Mouse (Mus musculus) right cerebral cortex, postnatal 14 days (tissue): ENCODE measurements around the gene 4921517D22Rik.

Experiments
- DNase-seq: peaks from one replicate; pipeline ENCODE4 v3.0.0; 2022

The 4921517D22Rik gene

DNA sequence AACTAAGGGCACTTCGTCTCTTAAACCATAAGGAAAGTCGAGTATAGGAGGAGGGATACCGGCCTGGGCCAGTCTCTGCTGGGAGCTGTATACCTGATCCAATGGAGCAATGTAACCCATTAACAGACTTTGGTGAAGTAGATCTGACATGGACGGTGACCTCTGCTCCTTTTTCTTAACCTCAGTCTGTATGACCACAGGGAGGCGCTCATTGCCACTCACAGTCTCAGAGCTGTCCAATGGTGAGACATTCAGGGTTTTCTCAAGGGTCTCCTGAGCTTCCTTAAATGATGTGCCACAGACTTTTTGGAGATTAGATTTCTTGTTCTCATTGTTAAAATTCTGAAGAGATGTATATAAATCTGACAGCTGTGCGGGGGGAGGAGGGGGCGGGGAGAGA, 3.3 kb downstream of the 4921517D22Rik start:
- DNase-seq = no peak

DNA sequence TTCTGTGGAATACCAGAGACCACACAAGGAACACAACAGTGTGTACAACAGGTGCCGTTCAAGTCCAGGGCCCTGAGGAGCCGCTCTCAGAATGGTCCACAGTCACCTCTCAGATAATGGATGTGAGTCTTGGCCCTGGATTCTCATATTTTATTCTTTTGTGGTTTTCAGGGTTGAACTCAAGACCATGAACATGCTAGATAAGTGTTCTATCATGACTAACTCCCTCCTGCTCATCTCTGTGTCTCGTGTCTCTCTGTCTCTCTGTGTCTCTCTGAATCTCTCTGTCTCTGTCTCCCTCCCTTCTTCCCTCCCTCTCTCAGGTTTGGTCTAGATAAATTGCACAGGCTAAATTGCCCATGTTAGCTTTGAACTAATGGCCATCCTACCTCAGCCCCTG, 4.1 kb downstream of the 4921517D22Rik start:
- no peak for DNase-seq

GRCm38 (mm10) chr13:59689313-59689712, 4.6 kb downstream of the 4921517D22Rik start:
- DNase-seq = no peak

DNA sequence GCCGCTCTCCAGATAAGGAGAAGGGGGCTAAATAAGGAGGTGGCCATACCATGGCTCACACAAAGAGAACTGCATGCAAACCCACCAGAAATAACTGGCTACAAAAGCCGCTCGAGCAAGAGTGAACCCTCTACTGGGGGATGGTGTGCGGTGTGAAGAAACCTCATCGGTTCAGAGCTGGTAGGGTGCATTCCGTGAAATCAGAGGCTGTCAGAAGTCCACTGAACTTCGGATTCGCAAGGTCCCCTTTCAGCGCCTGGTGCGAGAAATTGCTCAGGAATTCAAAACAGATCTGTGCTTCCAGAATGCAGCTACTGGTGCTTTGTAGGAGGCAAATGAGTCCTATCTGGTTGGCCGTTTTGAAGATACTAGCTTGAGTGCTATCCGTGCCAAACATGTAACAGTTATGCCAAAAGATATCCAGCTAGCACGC, 5.6 kb downstream of the 4921517D22Rik start:
- no peak for DNase-seq

GRCm38 (mm10) chr13:59685236-59685635, 8.7 kb downstream of the 4921517D22Rik start:
- no peak for DNase-seq

DNA sequence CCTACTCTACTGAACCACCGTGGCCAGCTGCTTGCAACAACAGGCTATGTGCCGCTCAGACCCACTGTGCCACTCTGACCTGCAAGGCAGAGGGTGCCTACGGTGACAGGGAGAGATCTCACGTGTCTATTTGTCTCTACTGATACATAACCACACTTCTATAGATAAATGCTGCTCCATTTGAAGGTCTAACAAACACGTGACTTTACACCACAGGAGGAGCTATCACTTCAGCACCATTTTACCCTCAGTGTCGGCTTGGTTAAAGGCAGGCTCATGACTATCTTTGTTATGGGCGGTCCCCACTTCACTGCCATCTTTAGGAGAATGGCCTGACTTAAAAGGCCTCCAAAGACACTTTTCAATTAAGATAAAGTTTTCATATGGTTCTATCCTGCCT, 11.3 kb downstream of the 4921517D22Rik start:
- no peak for DNase-seq

DNA sequence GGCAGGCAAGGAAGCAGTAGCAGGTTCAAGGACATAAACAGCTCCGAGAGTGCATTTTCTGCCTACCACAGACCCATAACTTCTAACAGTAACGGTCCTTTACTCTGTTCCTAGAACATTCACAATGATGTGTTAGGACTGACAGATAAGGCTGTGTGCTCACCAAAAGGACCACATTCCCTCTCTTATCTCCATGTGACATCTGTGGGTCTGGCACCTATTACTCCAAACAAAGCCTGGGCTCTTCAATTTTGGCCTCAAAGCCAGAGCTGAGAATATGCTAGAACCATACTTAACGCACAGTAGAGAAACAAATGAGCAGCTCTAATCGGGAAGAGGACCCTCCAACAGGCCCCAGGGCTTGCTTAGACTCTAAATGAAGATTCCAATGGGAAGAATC, 14.0 kb downstream of the 4921517D22Rik start:
- no peak for DNase-seq

- DNase-seq = no peak
These were observed 14.6 kb downstream of the 4921517D22Rik start for GRCm38 (mm10) chr13:59679306-59679705.

GRCm38 (mm10) chr13:59676316-59677229, 17.3 kb downstream of the 4921517D22Rik start:
- DNase-seq = no peak

- peak; percentile 47 for DNase-seq
These were observed 18.5 kb downstream of the 4921517D22Rik start, which contains the start of gene Golm1 for GRCm38 (mm10) chr13:59675151-59676011. TSS of gene Golm1 (minus strand) at chr13:59675811.

DNA sequence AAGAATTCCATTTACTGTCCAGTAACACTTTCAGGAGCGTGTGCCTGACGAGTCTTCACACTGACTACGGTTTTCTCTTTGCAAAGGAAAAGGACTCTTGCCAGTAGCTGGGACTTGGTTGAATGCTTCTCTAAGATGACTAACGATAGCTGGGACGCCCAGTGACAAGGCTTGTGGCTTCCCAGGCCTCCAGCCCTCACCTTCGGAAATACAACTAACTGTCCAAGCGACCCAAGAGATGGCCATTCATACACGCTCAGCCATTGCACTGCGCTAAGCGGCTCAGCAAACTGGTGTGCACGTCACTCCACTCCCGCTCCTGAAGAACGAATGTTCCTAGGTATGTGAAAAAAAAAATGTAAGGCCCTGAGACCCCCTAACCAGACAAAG, 19.2 kb downstream of the 4921517D22Rik start:
- no peak for DNase-seq

DNA sequence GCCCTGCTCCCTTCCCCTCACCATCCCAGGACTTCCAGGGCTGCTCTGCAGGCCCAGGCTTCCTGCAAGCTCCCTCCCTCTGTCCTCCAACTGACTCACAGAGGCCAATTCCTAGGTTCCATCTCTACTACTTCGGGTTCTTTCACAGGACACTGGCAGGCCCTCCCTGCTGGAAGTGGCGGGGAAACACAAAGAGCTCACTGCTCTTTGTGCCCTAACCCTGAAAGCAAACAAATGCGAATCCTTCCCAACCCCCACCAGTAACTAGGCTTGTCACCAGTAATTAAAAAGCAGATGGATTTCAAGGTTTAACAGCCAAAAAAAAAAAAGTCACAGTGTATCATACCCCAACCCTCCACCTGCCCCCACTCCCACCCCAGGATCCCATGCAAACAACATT, 19.7 kb downstream of the 4921517D22Rik start:
- no peak for DNase-seq

- DNase-seq = no peak
These were observed 20.3 kb downstream of the 4921517D22Rik start for GRCm38 (mm10) chr13:59673597-59673996.

GRCm38 (mm10) chr13:59672248-59672647, 21.7 kb downstream of the 4921517D22Rik start:
- no peak for DNase-seq

GRCm38 (mm10) chr13:59671521-59671920, 22.4 kb downstream of the 4921517D22Rik start:
- DNase-seq = no peak

DNA sequence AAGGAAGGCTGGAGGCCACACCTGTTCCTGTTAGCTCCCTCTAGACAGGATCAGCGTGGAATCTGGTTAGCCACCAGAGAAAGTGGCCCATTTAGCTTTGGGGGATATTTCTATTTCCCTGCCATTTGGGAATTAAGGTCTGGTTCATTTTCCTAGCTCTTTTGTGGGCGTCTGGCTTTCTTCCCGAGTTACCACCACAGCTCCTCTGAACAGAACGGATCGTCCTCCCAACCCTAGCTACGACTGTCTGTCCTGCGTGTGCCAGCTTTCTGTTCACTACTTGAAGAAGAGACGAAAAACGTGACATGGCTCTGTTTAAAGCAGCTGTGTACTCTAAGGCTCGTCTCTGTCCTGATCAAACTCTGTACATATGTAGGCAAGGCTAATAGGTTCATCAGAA, 24.0 kb downstream of the 4921517D22Rik start:
- DNase-seq = no peak

- no peak for DNase-seq
These were observed 25.3 kb downstream of the 4921517D22Rik start for GRCm38 (mm10) chr13:59668501-59669093.

- DNase-seq = no peak
These were observed 26.1 kb downstream of the 4921517D22Rik start for GRCm38 (mm10) chr13:59667763-59668162.

- no peak for DNase-seq
These were observed 29.8 kb downstream of the 4921517D22Rik start for GRCm38 (mm10) chr13:59663939-59664712.

GRCm38 (mm10) chr13:59661966-59662365, 31.9 kb downstream of the 4921517D22Rik start:
- DNase-seq = no peak

DNA sequence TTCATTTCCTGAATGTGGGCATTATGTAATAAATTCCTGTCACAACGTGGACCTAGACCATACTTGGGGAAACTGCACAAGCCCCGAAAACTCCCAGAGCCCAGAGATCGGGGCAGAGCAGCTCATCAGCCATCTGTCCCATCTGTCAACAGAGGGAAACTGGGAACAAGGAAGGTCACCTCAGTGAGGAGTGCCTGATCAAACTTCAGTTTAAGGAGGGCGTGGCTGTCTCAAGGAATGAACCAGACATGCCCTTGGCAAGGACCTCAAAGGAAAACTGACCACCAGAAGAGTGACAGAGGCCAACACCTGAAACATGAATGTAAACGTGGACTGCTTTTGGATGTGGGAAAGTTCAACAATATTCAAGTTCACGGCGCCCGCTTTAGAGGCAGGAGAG, 32.5 kb downstream of the 4921517D22Rik start:
- DNase-seq = no peak

- DNase-seq = no peak
These were observed 33.5 kb downstream of the 4921517D22Rik start for GRCm38 (mm10) chr13:59660371-59660770.
